11 mouse cellular contexts compared by ENCODE assay signal in genomic region chr19:32379239-32379920, GRCm38 (mm10). TPM values are rescaled to one million over a fixed set of nuclear protein-coding genes. Genes with fewer than 3 reads are reported as not detected.
DNase-seq lines count a peak whose midpoint lies in the region; ATAC-seq and TF ChIP-seq lines count a peak whose summit lies in the region.
"Had no signal": no experiment of that assay in that cellular context is flagged by ENCODE, and none has a peak within 500 bp of the region (broad histone marks: within the 10 kb centered on the region; RNA-seq: fewer than 3 reads in every experiment).

No protein-coding gene starts in this region.

- WGBS in lung, postnatal 0 days = 57% methylated on average over 6 of the region's 6 CpGs
- WGBS in forebrain, embryonic 10.5 days = 90% methylated on average over 6 of the region's 6 CpGs

- H3K27ac ChIP-seq in lung, postnatal 0 days (ENCODE audit: low read length) = 0 out of 2 replicates have a peak overlapping the region, but pooled peaks have one; percentile 9
- no peak overlapping the region for H3K27ac ChIP-seq in forebrain, embryonic 10.5 days
- H3K27ac ChIP-seq: limb, embryonic 12.5 days; midbrain, embryonic 10.5 days had no signal

- no peaks in the 10 kb centered on the region for H3K9me3 ChIP-seq in lung, postnatal 0 days (ENCODE audit: low read length)
- H3K9me3 ChIP-seq in forebrain, embryonic 10.5 days = no peaks in the 10 kb centered on the region
- H3K9me3 ChIP-seq: limb, embryonic 12.5 days; midbrain, embryonic 10.5 days had no signal

- TF ChIP-seq EP300 in lung, postnatal 0 days (IDR thresholded peaks at IDR 0.05) = no peak

- ATAC-seq in lung, postnatal 0 days = peak; percentile 30
- peak; percentile 92 for ATAC-seq in common myeloid progenitor, adult 5-6 weeks (replicated peaks; ENCODE audit: low read depth, poor library complexity, severe bottlenecking)
- peak; percentile 49; the same call in 1 of the 2 replicates for ATAC-seq in monocyte, adult 5-6 weeks (replicated peaks; ENCODE audit: insufficient number of reproducible peaks, low FRiP score, low TSS enrichment, poor library complexity, severe bottlenecking)

- H3K4me2 ChIP-seq in lung, postnatal 0 days (replicated peaks; ENCODE audit: low read depth, low read length) = no peak overlapping the region
- H3K4me2 ChIP-seq: limb, embryonic 12.5 days had no signal

- DNase-seq in cerebellum, postnatal 10 days = peak; percentile 52 to 56
- no peak for DNase-seq in cerebellum, adult 11-12 months
- peak; percentile 55 for DNase-seq in lung, postnatal 0 days (ENCODE audit: low spot score)
- no peak for DNase-seq in lung, postnatal 14 days
- no peak for DNase-seq in forebrain, embryonic 10.5 days (ENCODE audit: extremely low spot score, low spot score)
- DNase-seq in right cerebral cortex, adult 18-20 months = no peak
- DNase-seq: cerebellum, postnatal 36 days had no signal

- TF ChIP-seq CTCF in lung, postnatal 0 days (IDR thresholded peaks at IDR 0.05) = no peak

- no peak overlapping the region for H3K4me3 ChIP-seq in lung, postnatal 0 days (ENCODE audit: low read depth, low read length)
- no peak overlapping the region for H3K4me3 ChIP-seq in forebrain, embryonic 10.5 days
- H3K4me3 ChIP-seq: limb, embryonic 12.5 days; midbrain, embryonic 10.5 days had no signal

- H3K27me3 ChIP-seq in lung, postnatal 0 days (replicated peaks; ENCODE audit: insufficient read depth, low read length) = no peaks in the 10 kb centered on the region
- no peaks in the 10 kb centered on the region for H3K27me3 ChIP-seq in forebrain, embryonic 10.5 days (ENCODE audit: poor library complexity, severe bottlenecking)
- H3K27me3 ChIP-seq: limb, embryonic 12.5 days had no signal

- no peaks in the 10 kb centered on the region for H3K36me3 ChIP-seq in lung, postnatal 0 days (ENCODE audit: insufficient read depth, low read length)
- no peaks in the 10 kb centered on the region for H3K36me3 ChIP-seq in forebrain, embryonic 10.5 days (replicated peaks)
- H3K36me3 ChIP-seq: limb, embryonic 12.5 days; midbrain, embryonic 10.5 days had no signal

- no peak overlapping the region for H3K9ac ChIP-seq in lung, postnatal 0 days (replicated peaks; ENCODE audit: low read depth)
- H3K9ac ChIP-seq: limb, embryonic 12.5 days had no signal

- peaks cover 33% of the 10 kb centered on the region for H3K4me1 ChIP-seq in lung, postnatal 0 days (ENCODE audit: insufficient read depth, low read depth, low read length)
- peaks cover 31% of the 10 kb centered on the region for H3K4me1 ChIP-seq in forebrain, embryonic 10.5 days

RNA-seq across cellular contexts. Expression of gene Sgms1, which starts 10.1 kb away (rescaled TPM):
- 59.3 and 74.9 TPM in 2 replicates for polyA plus RNA-seq in lung, postnatal 0 days (2015; fragmentation: Nextera tagmentation; extraction: Ambion mirVana)
- total RNA-seq in common myeloid progenitor, adult 5-6 weeks (2017) = 57.7 and 83.4 TPM in 2 replicates
- 109 to 158 TPM (median 146 TPM) in 3 replicates for total RNA-seq in monocyte, adult 5-6 weeks (2017)
- 14.1 and 15.1 TPM in 2 replicates for polyA plus RNA-seq in forebrain, embryonic 10.5 days (2016; fragmentation: Nextera tagmentation; extraction: Ambion mirVana)

Comparison
In these comparisons a context has a peak if more than half of its experiments do, and no peak if none do; other contexts are left out.
1. DNase-seq: peak in cerebellum, postnatal 10 days (2 of 2) and lung, postnatal 0 days (single experiment); none in cerebellum, adult 11-12 months (single experiment), lung, postnatal 14 days (single experiment), forebrain, embryonic 10.5 days (single experiment) and right cerebral cortex, adult 18-20 months (single experiment).
2. ATAC-seq: peak in every context shown above with its lines; median percentile 92 in common myeloid progenitor, adult 5-6 weeks; 49 in monocyte, adult 5-6 weeks; 30 in lung, postnatal 0 days.